Mouse (Mus musculus) embryonic facial prominence, embryonic 11.5 days (tissue): ENCODE results near the gene Osgin1. TPM values are rescaled to one million over a fixed set of nuclear protein-coding genes. Genes with fewer than 3 reads are reported as not detected.

Source experiments
- ATAC-seq: fragments of 200-750 bp; cut with Nextera tagmentation; replicated peaks from 2 replicates; pipeline ENCODE4 v1.8.0; 2017; ENCODE audit warnings: low read depth; ENCODE audit not compliant: insufficient number of reproducible peaks, low FRiP score, low TSS enrichment
- DNase-seq: peaks from one replicate; pipeline ENCODE4 v3.0.0-alpha.2; 2015; ENCODE audit warnings: low spot score
- H3K27ac ChIP-seq: fragments of 300-500 bp; sonication (generic); replicated peaks from 2 replicates; pipeline ENCODE4 v1.5.1; 2014; ENCODE audit warnings: mild to moderate bottlenecking, low read depth, low read length, control low read depth
- H3K27me3 ChIP-seq: fragments of 300-500 bp; sonication (generic); 2 replicates; pipeline ENCODE4 v1.6.1; 2014; ENCODE audit warnings: mild to moderate bottlenecking, low read length, moderate library complexity, mixed read lengths; ENCODE audit not compliant: control insufficient read depth, insufficient read depth
- H3K36me3 ChIP-seq: fragments of 300-500 bp; sonication (generic); replicated peaks from 2 replicates; pipeline ENCODE4 v1.6.1; 2014; ENCODE audit warnings: low read depth, mild to moderate bottlenecking, low read length, moderate library complexity, mixed read lengths; ENCODE audit not compliant: control insufficient read depth, insufficient read depth
- H3K4me1 ChIP-seq: fragments of 300-500 bp; sonication (generic); 2 replicates; pipeline ENCODE4 v1.6.1; 2014; ENCODE audit warnings: low read length, mixed read lengths; ENCODE audit not compliant: control insufficient read depth, insufficient read depth
- H3K4me2 ChIP-seq: fragments of 300-500 bp; sonication (generic); 2 replicates; pipeline ENCODE4 v1.6.1; 2014; ENCODE audit warnings: low read depth, mild to moderate bottlenecking, control low read depth, low read length, moderate library complexity
- H3K4me3 ChIP-seq: fragments of 300-500 bp; sonication (generic); 2 replicates; pipeline ENCODE4 v1.5.1; 2014; ENCODE audit warnings: low read depth, low read length, control low read depth
- H3K9ac ChIP-seq: fragments of 300-500 bp; sonication (generic); replicated peaks from 2 replicates; pipeline ENCODE4 v1.6.1; 2014; ENCODE audit warnings: mild to moderate bottlenecking, control low read depth, low read length
- H3K9me3 ChIP-seq: fragments of 300-500 bp; sonication (generic); replicated peaks from 2 replicates; pipeline ENCODE4 v1.6.1; 2016; ENCODE audit warnings: mild to moderate bottlenecking, low read length, inconsistent platforms, mixed read lengths; ENCODE audit not compliant: control insufficient read depth
- WGBS: fragments of 180-500 bp; shearing (Covaris S2); extraction: QIAGEN DNeasy Blood & Tissue Kit; methylation state at CpG from one replicate; pipeline ENCODE4 v1.1.7; 2014; 5-methylcytosine and 5-hydroxymethylcytosine counted together
- polyA plus RNA-seq: library from polyadenylated mRNA; unstranded; fragments of >200 nt; fragmentation: Nextera tagmentation; extraction: Ambion mirVana; gene quantifications from 2 replicates; pipeline ENCODE4 v1.2.1, GENCODE M21; 2014

Osgin1 gene
- polyA plus RNA-seq, 1 experiment from 2014 or later, result 0.53 TPM

GRCm38 (mm10) chr8:119432372-119432771, 1.6 kb upstream of the Osgin1 start:
- 36% methylated on average over 3 of the region's 3 CpGs for WGBS

GRCm38 (mm10) chr8:119434569-119434968, 645 bp downstream of the Osgin1 start:
- WGBS, result 80% methylated on average over 6 of the region's 6 CpGs
- H3K36me3 ChIP-seq, result no peaks in the 10 kb centered on the region
- no peak for ATAC-seq
- H3K27ac ChIP-seq, result no peak overlapping the region
- H3K27me3 ChIP-seq, result no peaks in the 10 kb centered on the region
- no peaks in the 10 kb centered on the region for H3K9me3 ChIP-seq
- no peak overlapping the region for H3K4me3 ChIP-seq
- no peak overlapping the region for H3K9ac ChIP-seq
- no peak overlapping the region for H3K4me2 ChIP-seq
- H3K4me1 ChIP-seq, result no peaks in the 10 kb centered on the region
- DNase-seq, result no peak

More at GRCm38 (mm10) chr8:119432372-119432771, 1.6 kb upstream of the Osgin1 start:
- no peaks in the 10 kb centered on the region for H3K36me3 ChIP-seq
- no peak overlapping the region for H3K9ac ChIP-seq
- ATAC-seq, result no peak
- H3K4me2 ChIP-seq, result no peak overlapping the region
- H3K4me3 ChIP-seq, result no peak overlapping the region
- H3K27ac ChIP-seq, result no peak overlapping the region
- DNase-seq, result no peak
- H3K9me3 ChIP-seq, result no peaks in the 10 kb centered on the region
- no peaks in the 10 kb centered on the region for H3K27me3 ChIP-seq
- H3K4me1 ChIP-seq, result no peaks in the 10 kb centered on the region

- Histone ChIP-seq H3K27me3 (no peaks in the 10 kb centered on the region), H3K4me1 (no peaks in the 10 kb centered on the region; the same call in 1 of the 2 replicates), H3K4me2 (no peak overlapping the region), H3K9ac (no peak overlapping the region), H3K27ac (no peak overlapping the region), H3K9me3 (no peaks in the 10 kb centered on the region), H3K36me3 (no peaks in the 10 kb centered on the region), H3K4me3 (no peak overlapping the region)
- DNase-seq (no peak), ATAC-seq (no peak)
- WGBS, result 84% methylated on average over 7 of the region's 7 CpGs
These were observed 1.6 kb downstream of the Osgin1 start for GRCm38 (mm10) chr8:119435527-119435926.

GRCm38 (mm10) chr8:119436331-119436730, 2.4 kb downstream of the Osgin1 start:
- Histone ChIP-seq H3K4me3 (no peak overlapping the region), H3K9me3 (no peaks in the 10 kb centered on the region), H3K27ac (no peak overlapping the region), H3K36me3 (no peaks in the 10 kb centered on the region), H3K4me1 (peaks cover 2% of the 10 kb centered on the region; the same call in 1 of the 2 replicates), H3K4me2 (no peak overlapping the region), H3K9ac (no peak overlapping the region), H3K27me3 (no peaks in the 10 kb centered on the region)
- DNase-seq (no peak), ATAC-seq (no peak)
- 84% methylated on average over 10 of the region's 10 CpGs for WGBS

- no peak overlapping the region for H3K27ac ChIP-seq
- no peak overlapping the region for H3K9ac ChIP-seq
- 23% methylated on average over 9 of the region's 9 CpGs for WGBS
- no peak overlapping the region for H3K4me2 ChIP-seq
- no peaks in the 10 kb centered on the region for H3K9me3 ChIP-seq
- H3K27me3 ChIP-seq, result no peaks in the 10 kb centered on the region
- peaks cover 2% of the 10 kb centered on the region; the same call in 1 of the 2 replicates for H3K4me1 ChIP-seq
- H3K4me3 ChIP-seq, result no peak overlapping the region
- DNase-seq, result no peak
- H3K36me3 ChIP-seq, result no peaks in the 10 kb centered on the region
- ATAC-seq, result no peak
These were observed 3.0 kb downstream of the Osgin1 start for GRCm38 (mm10) chr8:119436933-119437332.

- Histone ChIP-seq H3K4me1 (peaks cover 2% of the 10 kb centered on the region; the same call in 1 of the 2 replicates), H3K9me3 (no peaks in the 10 kb centered on the region), H3K27ac (no peak overlapping the region), H3K4me2 (no peak overlapping the region), H3K27me3 (no peaks in the 10 kb centered on the region), H3K36me3 (no peaks in the 10 kb centered on the region), H3K9ac (no peak overlapping the region), H3K4me3 (no peak overlapping the region)
- no peak for ATAC-seq
- 76% methylated on average over 11 of the region's 11 CpGs for WGBS
- DNase-seq, result no peak
These were observed 3.6 kb downstream of the Osgin1 start for GRCm38 (mm10) chr8:119437506-119437905.

GRCm38 (mm10) chr8:119438876-119439275, 5.0 kb downstream of the Osgin1 start:
- DNase-seq, result no peak
- Histone ChIP-seq H3K4me2 (no peak overlapping the region), H3K27me3 (no peaks in the 10 kb centered on the region), H3K36me3 (no peaks in the 10 kb centered on the region), H3K4me3 (no peak overlapping the region), H3K9me3 (no peaks in the 10 kb centered on the region), H3K4me1 (peaks cover 2% of the 10 kb centered on the region; the same call in 1 of the 2 replicates), H3K9ac (no peak overlapping the region), H3K27ac (no peak overlapping the region)
- ATAC-seq, result no peak
- 82% methylated on average over 6 of the region's 6 CpGs for WGBS

- Histone ChIP-seq H3K27ac (no peak overlapping the region), H3K9ac (no peak overlapping the region), H3K36me3 (no peaks in the 10 kb centered on the region), H3K4me1 (peaks cover 2% of the 10 kb centered on the region; the same call in 1 of the 2 replicates), H3K27me3 (no peaks in the 10 kb centered on the region), H3K4me3 (no peak overlapping the region), H3K4me2 (no peak overlapping the region), H3K9me3 (no peaks in the 10 kb centered on the region)
- ATAC-seq, result no peak
- DNase-seq, result no peak
- WGBS, result 87% methylated on average over 2 of the region's 2 CpGs
These were observed 5.5 kb downstream of the Osgin1 start for GRCm38 (mm10) chr8:119439424-119439823.
